1 mouse cellular context compared by ENCODE assay signal in the genomic region with DNA sequence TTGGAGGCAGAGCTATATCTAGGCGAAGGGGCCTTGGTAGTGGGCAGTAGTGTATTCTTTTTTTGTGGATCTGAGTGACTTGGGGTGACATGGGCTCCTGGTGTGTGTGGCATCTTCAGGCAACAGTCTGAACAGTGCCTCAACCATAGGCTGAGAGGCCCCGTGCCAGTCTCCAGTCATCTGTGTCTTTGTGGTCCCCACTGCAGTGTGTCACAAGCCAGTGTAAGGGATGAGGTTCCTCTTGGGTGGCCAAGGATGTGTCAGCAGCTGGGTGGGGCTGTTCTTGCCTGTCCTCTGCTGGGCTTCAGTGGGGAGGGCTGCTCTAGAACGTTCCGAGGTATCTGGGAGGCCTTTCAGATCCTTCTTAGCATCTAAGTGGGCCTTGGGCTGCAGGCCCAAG.
TF ChIP-seq lines count a peak whose summit lies in the region.

No protein-coding gene starts in this region.

TF ChIP-seq in MEL, 35 proteins besides CTCF, POLR2A, EP300 and RAD21:
- TF ChIP-seq ELF1 (IDR thresholded peaks at IDR 0.05; ENCODE audit: low read depth, low read length) (no peak), MAFK (IDR thresholded peaks at IDR 0.05; ENCODE audit: borderline replicate concordance, low read depth, low read length) (no peak), JUND (IDR thresholded peaks at IDR 0.05; ENCODE audit: low read depth, low read length) (no peak), MAX (IDR thresholded peaks at IDR 0.05; ENCODE audit: low read length) (no peak), MYB (IDR thresholded peaks at IDR 0.05; ENCODE audit: low read depth, low read length) (no peak), USF2 (IDR thresholded peaks at IDR 0.05; ENCODE audit: borderline replicate concordance in 1 of 2, insufficient read depth in 1 of 2, low read depth in 1 of 2, low read length in 2 of 2) (no peak), NRF1 (IDR thresholded peaks at IDR 0.05; ENCODE audit: insufficient read depth, low read depth, low read length, poor library complexity, severe bottlenecking) (no peak), ZMIZ1 (IDR thresholded peaks at IDR 0.05; ENCODE audit: low read depth, low read length) (no peak), UBTF (IDR thresholded peaks at IDR 0.05; ENCODE audit: borderline replicate concordance, insufficient read depth, low read depth, low read length) (no peak), POLR2AphosphoS5 (IDR thresholded peaks at IDR 0.05; ENCODE audit: borderline replicate concordance, low read depth, low read length) (no peak), GATA1 (IDR thresholded peaks at IDR 0.05; ENCODE audit: low read depth, low read length) (no peak), MXI1 (IDR thresholded peaks at IDR 0.05; ENCODE audit: low read depth, low read length) (no peak), USF1 (IDR thresholded peaks at IDR 0.05; ENCODE audit: low read depth, low read length) (no peak), SMC3 (IDR thresholded peaks at IDR 0.05; ENCODE audit: low read depth, low read length) (no peak), GABPA (IDR thresholded peaks at IDR 0.05; ENCODE audit: low read depth, low read length) (no peak), MAZ (IDR thresholded peaks at IDR 0.05; ENCODE audit: low read depth, low read length) (no peak), TAL1 (IDR thresholded peaks at IDR 0.05; ENCODE audit: low read length) (no peak), ETS1 (IDR thresholded peaks at IDR 0.05; ENCODE audit: low read depth, low read length) (no peak), CHD1 (IDR thresholded peaks at IDR 0.05; ENCODE audit: low read depth, low read length) (no peak), ZNF384 (IDR thresholded peaks at IDR 0.05; ENCODE audit: low read depth, low read length) (no peak)
